Mouse (Mus musculus) layer of hippocampus, postnatal 25 days (tissue): ENCODE results near the gene Gm10392. TPM values are rescaled to one million over a fixed set of nuclear protein-coding genes. Genes with fewer than 3 reads are reported as not detected.
A peak's percentile ranks its signal among the peaks of the same experiment; 100 is the strongest.

Experiments
- DNase-seq, 2 experiments: peaks; one replicate each; pipeline ENCODE4 v3.0.0; 2022; ENCODE audit warnings: mixed read lengths in 2 of 2, low spot score in 1 of 2; ENCODE audit errors: extremely low spot score in 1 of 2
- total RNA-seq, 2 experiments: library from RNA; stranded (reverse); gene quantifications; 2 replicates each; pipeline ENCODE4 v1.2.3; 2021

The Gm10392 gene
- total RNA-seq, 2 experiments from 2014 or later = not detected

DNA sequence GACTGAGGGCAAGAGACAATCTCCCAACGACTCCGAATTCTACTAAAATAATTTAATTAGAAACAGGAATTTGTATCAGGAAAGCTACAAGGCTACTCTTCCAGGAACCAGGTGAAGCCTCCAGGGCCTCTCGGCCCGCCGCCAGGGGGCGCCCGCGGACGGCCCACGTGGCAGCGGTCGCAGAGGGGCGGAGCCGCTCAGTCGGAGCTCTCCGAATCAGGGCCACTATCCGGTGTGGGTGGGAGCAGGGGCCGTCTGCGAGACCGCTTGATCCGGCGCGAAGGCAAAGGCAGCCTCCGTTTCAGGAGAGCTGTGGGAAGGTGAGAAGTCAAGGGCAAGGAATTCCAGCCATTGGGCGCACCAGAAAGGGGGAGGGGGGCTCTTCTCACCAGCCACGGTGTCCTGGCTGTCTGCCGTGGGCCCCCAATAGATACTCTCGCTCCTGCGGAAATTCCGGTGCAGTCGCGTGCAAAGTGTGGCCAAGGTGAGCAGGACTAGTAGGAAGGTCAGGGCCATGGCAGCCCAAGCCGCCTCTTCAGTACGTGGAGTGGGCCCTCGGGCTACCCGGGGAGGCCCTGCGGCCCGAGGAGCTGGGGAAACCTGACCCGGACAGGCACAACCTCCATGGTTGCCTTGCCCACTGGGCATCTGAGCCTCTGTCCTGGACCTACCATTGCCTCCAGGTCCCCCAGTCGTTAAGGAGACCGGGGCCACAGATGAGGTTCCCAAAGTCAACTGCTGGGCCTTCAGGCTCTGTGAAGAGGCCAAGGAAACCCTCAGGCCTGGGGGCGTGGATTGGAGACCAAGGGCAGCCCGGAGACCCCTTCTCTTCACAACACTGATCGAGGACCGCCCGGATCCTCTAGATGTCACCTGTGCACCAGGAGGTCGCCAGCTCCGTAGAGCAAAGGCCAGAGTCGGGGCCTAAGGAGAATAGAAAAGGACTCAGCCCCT, 10.7 kb downstream of the Gm10392 start:
- DNase-seq = peak in 1 of 2 experiments; percentile 82

GRCm38 (mm10) chr11:77507426-77507825, 11.6 kb downstream of the Gm10392 start:
- no peak for DNase-seq

GRCm38 (mm10) chr11:77506941-77507340, 12.1 kb downstream of the Gm10392 start:
- DNase-seq = no peak

DNA sequence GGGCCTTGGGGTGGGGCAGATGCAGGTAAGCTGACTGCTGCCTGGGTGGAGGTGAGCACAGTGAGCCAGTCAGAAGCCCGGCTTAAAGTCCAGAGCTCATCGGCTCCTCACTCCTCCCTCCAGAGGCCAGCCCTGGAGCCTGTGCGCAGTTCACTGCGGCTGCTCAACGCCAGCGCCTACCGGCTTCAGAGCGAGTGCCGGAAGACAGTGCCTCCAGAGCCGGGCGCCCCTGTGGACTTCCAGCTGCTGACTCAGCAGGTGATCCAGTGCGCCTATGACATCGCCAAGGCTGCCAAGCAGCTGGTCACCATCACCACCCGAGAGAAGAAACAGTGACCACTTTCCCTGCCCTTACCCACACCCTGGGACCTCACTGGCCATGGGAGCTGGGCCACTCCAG, 12.7 kb downstream of the Gm10392 start:
- DNase-seq = no peak

DNA sequence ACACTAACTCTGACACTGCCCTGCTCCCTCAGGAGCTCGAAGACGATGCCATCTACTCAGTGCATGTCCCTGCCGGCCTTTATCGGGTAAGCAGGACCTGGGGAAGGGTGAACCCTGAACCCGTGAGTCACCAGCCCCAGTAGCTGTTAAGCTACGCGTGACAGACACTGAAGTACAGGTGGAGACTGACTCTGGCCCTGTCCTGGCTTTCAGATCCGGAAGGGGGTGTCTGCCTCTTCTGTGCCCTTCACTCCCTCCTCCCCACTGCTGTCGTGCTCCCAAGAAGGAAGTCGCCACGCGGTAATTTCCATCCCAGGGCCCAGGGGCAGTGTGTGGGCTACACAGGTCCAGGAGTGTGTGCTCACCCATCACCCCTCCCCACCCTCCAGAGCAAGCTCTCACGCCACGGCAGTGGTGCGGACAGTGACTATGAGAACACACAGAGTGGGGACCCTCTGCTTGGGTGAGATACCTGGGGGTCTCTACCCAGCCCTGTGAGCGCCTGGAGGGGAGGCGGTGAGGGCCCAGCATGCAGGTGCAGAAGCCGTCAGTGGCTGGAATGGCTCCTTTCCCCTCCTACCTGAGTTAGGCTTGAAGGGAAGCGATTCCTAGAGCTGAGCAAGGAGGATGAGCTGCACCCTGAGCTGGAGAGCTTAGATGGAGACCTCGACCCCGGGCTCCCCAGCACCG, 13.6 kb downstream of the Gm10392 start:
- DNase-seq = no peak

- no peak for DNase-seq
These were observed 14.6 kb downstream of the Gm10392 start for GRCm38 (mm10) chr11:77504377-77504776.

DNA sequence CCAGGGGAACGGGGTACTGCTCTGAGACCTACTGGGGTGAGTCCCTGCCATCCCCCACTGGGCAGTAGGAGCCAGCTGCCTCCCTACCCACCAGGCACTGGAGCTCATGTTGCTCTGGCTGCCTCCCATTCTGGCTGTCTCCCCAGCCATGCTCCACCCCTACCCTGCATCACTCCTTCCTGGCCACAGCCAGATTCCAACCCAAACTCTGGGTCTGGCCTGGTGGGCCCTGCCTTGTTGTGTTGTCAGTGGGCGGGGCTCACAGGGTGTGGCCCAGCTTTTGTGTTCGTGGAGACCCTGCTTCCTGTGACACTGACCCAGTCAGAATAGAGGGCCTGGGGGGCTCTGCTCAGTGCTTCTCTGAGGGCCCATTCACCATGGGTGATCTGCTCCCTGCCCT, 15.5 kb downstream of the Gm10392 start:
- no peak for DNase-seq

DNA sequence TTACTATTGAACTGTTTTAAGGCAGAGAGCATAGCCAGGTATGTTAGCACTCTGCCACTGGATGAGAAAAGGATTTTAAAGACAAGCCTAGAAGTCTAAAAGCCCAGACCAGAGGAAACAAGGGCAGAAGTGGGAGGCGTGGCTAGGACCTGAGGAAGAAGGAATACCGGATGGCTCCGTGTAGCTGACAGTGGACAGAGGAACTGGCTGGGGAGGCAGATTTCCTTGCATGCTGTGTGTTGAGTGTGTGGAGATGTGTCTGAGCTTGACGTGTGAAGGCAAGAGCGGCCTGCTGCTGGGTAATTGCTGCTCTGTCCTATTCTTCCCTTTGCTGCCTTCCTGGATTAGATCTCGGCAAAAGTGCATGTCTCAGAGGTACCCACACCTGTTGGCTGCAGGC, 16.5 kb downstream of the Gm10392 start:
- DNase-seq = no peak

DNA sequence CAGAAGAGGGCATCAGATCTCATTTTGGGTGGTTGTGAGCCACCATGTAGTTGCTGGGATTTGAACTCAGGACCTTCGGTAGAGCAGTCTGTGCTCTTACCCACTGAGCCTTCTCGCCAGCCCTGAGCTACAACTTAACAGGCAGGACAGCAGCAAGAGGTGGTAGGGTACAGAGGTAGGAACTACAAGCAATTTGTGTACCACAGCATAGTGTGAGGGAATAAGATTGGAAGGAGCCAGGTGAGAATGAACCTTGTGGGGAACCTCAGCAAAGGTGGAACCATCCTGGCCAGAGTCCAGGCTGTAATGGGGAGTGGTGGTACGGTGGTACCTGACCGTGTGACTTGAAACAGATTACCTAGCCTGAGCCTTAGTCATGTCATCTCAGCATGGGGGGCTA, 17.0 kb downstream of the Gm10392 start:
- DNase-seq = no peak

GRCm38 (mm10) chr11:77501392-77501791, 17.6 kb downstream of the Gm10392 start:
- DNase-seq = peak in 1 of 2 experiments; percentile 81

GRCm38 (mm10) chr11:77500361-77501325, 18.4 kb downstream of the Gm10392 start:
- no peak for DNase-seq

DNA sequence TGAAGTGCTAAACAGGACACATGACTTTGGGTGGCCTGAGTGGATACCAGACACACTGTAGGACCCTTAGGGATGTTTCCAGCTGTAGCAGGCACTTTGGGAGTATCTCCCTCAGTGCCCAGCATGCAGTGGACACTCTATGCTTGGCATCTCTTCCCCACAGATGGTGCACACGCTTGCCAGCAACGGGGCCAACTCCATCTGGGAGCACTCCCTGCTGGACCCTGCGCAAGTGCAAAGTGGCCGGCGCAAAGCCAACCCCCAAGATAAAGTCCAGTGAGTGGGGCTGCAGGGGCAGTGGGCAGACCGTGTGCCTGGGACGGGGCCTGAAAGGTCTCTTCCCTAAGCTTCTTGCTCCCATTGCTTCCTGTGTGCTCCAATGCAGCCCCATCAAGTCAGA, 19.6 kb downstream of the Gm10392 start:
- no peak for DNase-seq

DNA sequence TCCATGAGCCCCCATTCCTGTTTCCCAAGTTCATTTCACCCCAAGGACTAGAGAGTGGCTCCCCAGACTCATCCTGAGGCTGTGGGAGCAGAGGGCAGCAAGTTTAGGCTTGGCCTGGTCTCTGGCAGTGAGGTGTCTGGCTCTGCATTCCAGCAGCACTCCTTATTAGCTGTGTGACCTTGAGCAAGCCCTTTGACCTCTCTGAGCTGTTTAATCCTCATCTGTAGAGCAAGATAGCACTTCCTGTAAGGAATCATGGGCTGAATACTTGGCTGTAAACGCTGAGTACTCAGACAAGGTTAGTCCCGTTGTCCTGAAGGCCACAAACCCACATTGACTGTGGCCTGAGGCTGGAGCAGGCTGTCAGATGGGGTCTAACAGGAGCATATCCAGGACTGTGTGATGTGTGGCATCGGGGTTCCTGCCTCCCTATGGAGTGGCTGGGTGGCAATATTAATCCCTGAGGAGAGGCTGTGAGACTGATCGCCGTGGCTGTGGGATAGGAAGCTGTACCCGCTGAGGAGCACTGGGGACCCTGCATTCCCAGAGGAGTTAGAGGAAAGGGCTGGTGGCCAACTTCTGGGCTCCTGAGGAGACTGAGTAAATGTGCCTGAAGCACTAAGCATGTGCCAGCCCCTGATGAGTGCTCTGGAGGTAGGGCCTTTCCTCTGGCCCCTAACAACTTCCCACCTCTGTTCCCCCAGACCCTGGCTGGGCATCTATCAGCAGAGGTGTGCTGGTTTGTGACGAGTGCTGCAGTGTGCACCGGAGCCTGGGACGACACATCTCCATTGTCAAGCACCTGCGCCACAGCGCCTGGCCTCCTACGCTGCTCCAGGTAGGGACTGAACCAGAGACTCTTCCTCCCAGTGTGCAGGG, 20.5 kb downstream of the Gm10392 start:
- no peak for DNase-seq

DNA sequence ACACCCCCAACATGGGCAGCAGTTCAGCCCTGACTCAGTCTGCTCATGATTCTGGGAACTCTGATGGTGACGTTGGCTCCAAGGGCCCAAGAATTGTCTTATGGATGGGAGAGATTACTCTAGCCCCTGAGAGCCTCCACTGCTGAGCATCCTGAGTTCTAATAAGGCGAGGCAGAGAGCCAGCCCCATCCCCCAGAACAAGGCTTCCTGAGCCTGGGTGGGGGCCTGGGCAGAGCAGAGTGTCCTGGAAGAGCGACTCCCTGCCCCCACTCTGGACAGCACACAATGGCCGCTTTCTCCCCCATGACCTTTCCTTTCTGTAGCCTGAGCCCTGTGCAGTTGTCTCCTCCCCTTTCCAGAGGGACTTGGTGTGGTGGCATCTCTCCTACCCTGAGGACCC, 21.1 kb downstream of the Gm10392 start:
- DNase-seq = no peak

DNA sequence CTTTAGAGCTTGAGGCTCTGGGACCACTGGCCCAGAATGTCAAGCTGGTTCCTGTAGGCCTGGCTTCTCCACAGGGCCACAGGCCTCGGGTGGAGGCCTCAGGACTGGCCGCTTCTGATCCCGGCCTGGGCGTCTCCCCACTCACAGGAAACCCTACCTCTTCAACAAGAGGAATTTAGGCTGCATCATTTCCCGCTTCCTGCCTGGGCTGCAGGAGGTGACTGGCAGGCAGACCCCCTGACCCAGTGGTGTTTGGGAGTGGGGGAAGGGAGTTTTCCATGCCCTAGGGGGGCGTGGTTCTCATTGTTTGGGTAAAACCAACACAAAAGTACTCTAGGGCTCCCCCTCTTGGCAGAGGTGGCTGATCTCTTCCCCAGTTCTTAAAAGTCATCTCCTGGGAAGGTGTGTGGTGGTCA, 21.6 kb downstream of the Gm10392 start:
- peak in 1 of 2 experiments; percentile 56 for DNase-seq

DNA sequence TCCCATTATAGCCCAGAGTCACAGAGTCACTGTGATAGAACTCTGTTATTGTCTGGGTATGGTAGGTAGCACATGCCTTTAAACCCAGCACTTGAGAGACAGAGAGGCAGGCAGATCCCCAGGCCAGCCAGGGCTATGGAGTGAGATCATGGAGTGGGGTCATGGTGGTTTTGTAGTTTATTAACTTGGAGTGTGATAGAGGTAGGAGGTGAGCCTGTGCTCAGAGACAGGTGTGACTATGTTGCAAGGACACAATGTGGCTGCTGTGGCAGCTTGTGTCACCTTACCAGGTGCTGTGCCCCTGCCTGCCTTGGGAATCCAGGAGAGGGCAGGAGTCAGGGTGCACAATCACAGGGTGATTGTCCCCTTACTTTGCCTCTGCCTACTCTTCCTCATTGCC, 23.5 kb downstream of the Gm10392 start:
- no peak for DNase-seq

- DNase-seq = no peak
These were observed 24.2 kb downstream of the Gm10392 start for GRCm38 (mm10) chr11:77494782-77495181.

DNA sequence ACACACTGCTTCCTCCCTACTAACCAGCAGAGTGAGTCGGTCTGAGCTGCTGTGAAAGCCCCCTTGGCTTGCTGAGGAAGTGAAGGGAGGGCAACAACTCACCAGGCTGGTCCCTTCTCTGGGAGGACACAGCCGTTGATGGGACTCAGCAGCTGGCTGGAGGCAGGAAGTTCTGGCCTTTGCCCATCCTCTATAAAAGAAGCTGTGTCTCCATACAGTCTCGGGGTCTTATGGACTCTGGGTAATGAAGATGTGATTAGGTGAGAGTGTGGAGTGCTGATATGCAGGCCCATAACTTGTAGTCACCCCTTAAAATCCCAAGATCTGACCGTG, 24.7 kb downstream of the Gm10392 start:
- DNase-seq = no peak

DNA sequence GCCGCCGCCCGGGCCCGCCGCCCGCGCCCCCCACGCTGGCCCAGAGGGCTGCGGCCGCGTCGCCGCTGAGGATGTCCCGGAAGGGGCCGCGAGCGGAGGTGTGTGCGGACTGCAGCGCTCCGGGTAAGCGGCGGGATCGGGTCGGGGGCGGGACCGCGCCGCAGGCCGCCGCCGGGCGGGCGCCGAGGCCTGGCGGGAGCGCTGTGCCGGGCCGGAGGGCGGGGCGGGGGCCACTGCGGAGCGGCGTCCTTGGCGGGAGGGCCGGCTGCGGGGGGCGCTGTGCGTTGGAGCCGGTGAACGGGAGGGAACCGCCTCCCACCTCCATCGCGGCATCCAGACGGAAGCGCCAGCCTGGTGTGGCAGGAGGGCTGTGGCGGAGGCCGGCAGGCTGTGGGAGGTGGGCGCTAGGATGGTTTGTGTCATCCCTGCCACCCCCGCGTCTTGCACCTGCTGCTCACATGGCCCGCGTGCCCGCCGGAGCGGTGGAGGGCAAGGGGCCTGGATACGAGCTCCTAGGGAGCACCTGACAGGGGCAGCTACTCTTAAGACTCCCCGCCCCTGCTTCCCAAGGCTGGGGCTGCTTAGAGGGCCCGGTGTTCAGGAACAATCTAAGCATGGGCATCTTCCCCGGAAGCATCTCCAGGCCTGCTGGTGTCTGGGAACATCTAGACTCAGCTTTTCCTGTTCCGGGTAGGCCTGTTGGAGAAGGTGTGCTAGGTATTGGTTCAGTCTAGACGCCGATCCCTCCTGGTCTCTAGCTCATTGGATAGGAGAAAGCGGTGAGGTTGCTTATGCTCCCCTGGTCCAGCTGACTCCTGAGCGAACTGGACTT, 25.3 kb downstream of the Gm10392 start, which contains the start of gene Git1:
Gene Git1, plus strand, starts transcription at position 51 of the 832 bp plus-strand sequence.
- peak; percentile 51 to 61 for DNase-seq
